Mouse (Mus musculus) stomach, embryonic 16.5 days (tissue): ENCODE results near the gene Fhad1. TPM values are rescaled to one million over a fixed set of nuclear protein-coding genes. Genes with fewer than 3 reads are reported as not detected.
A peak's percentile ranks its signal among the peaks of the same experiment; 100 is the strongest.

Source experiments
- ATAC-seq: fragments of 200-750 bp; cut with Nextera tagmentation; 2 replicates; pipeline ENCODE4 v1.8.0; 2017; ENCODE audit warnings: moderate number of reproducible peaks, moderate TSS enrichment; ENCODE audit not compliant: insufficient read depth, low FRiP score
- H3K27ac ChIP-seq: fragments of 300-500 bp; sonication (generic); 2 replicates; pipeline ENCODE4 v1.5.1; 2014; ENCODE audit warnings: low read length
- H3K27me3 ChIP-seq: fragments of 300-500 bp; sonication (generic); 2 replicates; pipeline ENCODE4 v1.6.1; 2014; ENCODE audit warnings: low read length, control low read depth, mixed read lengths; ENCODE audit not compliant: control insufficient read depth, insufficient read depth
- H3K36me3 ChIP-seq: fragments of 300-500 bp; sonication (generic); 2 replicates; pipeline ENCODE4 v1.6.1; 2014; ENCODE audit warnings: low read length; ENCODE audit not compliant: control insufficient read depth, insufficient read depth
- H3K4me1 ChIP-seq: fragments of 300-500 bp; sonication (generic); 2 replicates; pipeline ENCODE4 v1.6.1; 2014; ENCODE audit warnings: low read length, control low read depth, mixed read lengths; ENCODE audit not compliant: control insufficient read depth, insufficient read depth
- H3K4me2 ChIP-seq: fragments of 300-500 bp; sonication (generic); 2 replicates; pipeline ENCODE4 v1.6.1; 2014; ENCODE audit warnings: low read depth, low read length, mixed read lengths
- H3K4me3 ChIP-seq: fragments of 300-500 bp; sonication (generic); replicated peaks from 2 replicates; pipeline ENCODE4 v1.5.1; 2014; ENCODE audit warnings: mild to moderate bottlenecking, low read length
- H3K9ac ChIP-seq: fragments of 300-500 bp; sonication (generic); 2 replicates; pipeline ENCODE4 v1.6.1; 2014; ENCODE audit warnings: low read length
- H3K9me3 ChIP-seq: fragments of 300-500 bp; sonication (generic); replicated peaks from 2 replicates; pipeline ENCODE4 v1.6.1; 2016; ENCODE audit warnings: low read length, control low read depth; ENCODE audit not compliant: control insufficient read depth
- WGBS: fragments of 180-500 bp; shearing (Covaris S2); extraction: QIAGEN DNeasy Blood & Tissue Kit; methylation state at CpG from one replicate; pipeline ENCODE4 v1.1.7; 2014; 5-methylcytosine and 5-hydroxymethylcytosine counted together
- polyA plus RNA-seq: library from polyadenylated mRNA; unstranded; fragments of >200 nt; fragmentation: Nextera tagmentation; extraction: Ambion mirVana; gene quantifications from 2 replicates; pipeline ENCODE4 v1.2.1, GENCODE M21; 2015

Fhad1 gene
- 5.3 and 5.8 TPM in 2 replicates for polyA plus RNA-seq

DNA sequence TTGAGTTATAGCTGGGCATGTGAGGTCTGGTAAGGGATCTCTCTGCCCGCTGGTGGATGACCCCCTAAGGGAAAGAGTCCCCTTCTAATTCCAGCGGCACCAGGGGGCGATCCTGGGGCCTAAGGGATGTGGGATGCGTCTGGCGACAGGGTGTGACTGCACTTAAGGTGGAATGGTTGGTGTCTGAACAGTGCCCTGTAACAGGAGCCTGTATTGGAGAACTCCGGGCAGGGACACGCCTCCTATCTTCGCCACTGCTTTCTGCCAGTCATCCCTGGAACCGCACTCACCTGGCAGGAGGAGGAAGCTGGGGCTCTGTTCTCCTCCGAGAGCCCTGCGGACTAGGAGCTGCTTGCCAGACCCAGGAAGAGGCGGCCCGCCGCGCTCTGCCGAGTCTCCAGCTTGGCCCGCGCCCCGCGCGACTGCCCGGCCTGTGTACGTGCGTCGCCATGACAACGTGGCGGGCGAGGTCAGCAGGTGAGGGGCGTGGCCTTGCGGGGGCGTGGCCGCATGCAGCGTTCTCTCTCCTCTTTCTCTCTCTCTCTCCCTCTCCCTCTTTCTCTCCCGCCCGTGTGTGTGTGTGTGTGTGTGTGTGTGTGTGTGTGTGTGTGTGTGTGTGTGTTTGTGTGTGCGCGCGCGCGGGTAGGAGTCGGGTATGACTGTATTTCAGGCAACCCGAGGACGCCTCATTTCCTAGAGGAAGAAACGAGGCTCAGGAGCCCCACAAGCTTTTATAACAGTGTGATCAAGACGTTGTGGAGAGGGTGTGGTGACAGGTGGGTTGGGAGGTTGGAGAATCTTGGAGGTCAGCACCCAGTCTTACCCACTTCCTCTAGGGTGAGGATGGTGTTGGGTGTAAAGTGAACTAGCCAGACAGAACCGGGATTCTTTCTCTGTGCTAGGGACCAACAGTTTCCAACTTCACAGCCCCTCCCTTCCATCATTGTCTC is at the start of gene Fhad1:
Gene Fhad1 (minus strand): TSS at position 424 of the 950 bp plus-strand sequence.
- Histone ChIP-seq H3K9ac (peak within 1 kb of the TSS; percentile 54), H3K27me3 (no peaks in the 10 kb centered on the region), H3K4me3 (peak within 1 kb of the TSS; percentile 44), H3K9me3 (no peaks in the 10 kb centered on the region), H3K27ac (peak within 1 kb of the TSS; percentile 72), H3K4me2 (peak within 1 kb of the TSS; percentile 70), H3K4me1 (peaks cover 14% of the 10 kb centered on the region), H3K36me3 (no peaks in the 10 kb centered on the region)
- ATAC-seq: peak; percentile 91
- WGBS: 1% methylated on average over 45 of the region's 46 CpGs

DNA sequence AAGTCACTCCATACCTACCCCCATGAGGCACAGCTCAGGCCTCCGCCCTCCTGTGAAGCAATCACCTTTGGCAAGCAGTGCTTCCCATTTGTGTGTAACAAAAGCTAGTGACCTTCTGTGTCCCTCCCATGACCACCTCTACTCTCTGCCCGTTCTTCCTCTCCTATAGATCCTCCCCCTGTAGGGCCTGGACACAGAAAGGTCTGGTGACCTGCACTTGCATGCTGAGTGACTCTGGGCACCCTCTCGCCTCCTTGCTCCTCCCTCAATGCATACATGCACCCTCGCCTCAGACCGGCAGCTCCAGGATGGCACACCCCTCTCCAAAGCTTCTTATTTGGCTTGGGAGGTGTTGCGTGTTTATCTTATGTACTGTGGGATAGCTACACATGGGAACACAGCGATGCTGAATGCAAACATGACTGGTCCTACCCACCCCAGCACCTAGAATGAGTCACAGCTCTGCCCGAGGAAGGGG is 48.2 kb upstream of the Fhad1 start:
- Histone ChIP-seq H3K27ac (peak overlapping the region; percentile 76), H3K4me1 (peaks cover 59% of the 10 kb centered on the region), H3K27me3 (no peaks in the 10 kb centered on the region), H3K4me3 (no peak overlapping the region), H3K9ac (no peak overlapping the region), H3K4me2 (no peak overlapping the region), H3K36me3 (no peaks in the 10 kb centered on the region), H3K9me3 (no peaks in the 10 kb centered on the region)
- peak; percentile 65 for ATAC-seq
- 71% methylated on average over 8 of the region's 8 CpGs for WGBS

DNA sequence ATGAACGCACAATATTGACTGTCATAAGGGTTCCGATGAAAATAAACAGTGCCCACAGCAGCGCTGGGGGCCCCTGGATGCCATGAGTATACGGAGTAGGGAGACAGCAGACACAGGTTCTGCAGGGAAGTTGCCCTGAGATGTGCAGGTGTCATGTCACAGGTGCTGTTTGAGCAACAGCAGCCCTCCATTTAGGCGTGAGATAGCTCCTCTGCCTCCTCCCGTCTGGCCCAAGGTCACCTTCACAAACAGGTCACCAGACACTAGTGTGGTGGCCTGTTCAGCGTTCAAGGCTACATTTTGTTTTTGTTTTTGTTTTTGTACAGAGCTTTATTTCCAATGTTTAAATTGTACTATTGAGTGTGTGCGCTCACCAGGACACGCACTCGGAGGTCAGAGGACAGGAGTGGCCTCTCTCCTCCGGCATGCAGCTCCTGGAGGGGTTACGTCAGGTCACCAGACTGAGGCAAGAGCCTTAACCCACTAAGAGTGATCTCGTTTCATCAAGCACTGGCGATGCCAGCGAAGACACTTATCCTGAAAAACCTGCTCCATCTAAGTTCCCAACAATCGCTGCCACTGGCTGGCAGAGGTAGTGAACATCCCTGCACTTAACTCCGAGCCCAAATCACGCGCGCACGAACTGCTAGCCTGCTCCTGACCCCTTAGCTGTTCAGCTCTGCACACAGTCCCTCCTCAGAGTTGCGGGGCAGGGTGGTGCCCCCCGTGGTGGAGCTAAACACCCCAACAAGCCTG is 46.8 kb upstream of the Fhad1 start:
- H3K4me3 ChIP-seq: no peak overlapping the region

DNA sequence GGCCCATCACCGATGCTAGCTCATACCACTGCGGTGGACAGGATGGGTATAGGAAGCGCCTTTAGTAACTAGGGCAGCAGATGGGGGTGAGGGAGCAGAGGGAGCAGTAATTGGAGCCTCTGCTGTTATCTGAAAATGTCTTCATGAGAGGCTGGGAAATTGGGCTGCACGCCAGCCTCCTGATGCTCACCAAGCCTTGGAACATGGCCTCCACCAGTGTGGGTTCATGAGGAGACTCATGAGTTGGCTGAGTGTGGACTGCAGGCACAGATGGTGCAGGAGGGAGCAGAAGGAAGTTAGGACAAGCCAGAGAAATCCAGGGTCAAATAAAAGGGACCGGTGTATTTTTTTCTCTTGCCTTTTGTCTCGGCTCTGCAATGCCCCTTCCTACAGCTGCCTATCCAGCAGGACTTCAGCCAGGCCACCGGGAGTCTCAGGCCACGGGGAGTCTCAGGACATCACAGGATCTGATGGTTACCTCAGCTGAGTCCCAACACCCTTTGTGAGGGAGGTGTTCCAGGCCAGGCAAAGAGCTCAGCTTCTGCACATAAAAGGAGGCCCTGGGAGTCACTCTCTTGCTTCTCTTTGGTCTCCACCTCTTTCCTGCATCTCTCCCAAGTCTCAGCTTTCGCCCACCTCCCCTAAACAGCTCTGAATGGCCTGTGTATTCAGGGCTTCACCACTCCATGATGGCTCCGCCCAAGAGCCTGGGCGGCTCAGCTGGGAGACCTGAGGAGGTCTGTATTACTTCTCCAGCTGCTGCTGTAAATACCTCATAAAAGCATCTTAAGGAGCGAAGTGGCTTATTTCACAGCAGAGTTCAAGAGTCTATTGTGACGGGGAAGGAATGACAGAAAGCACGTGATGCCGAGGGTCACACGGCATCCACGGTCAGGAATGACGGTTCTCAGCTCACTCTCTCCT is 45.8 kb upstream of the Fhad1 start:
- H3K4me3 ChIP-seq: no peak overlapping the region
- H3K4me2 ChIP-seq: no peak overlapping the region
- H3K27ac ChIP-seq: peak overlapping the region; percentile 3; the same call in 1 of the 2 replicates
- H3K9ac ChIP-seq: no peak overlapping the region
- no peak for ATAC-seq
- no peaks in the 10 kb centered on the region for H3K36me3 ChIP-seq
- H3K27me3 ChIP-seq: no peaks in the 10 kb centered on the region
- 54% methylated on average over 18 of the region's 18 CpGs for WGBS
- no peaks in the 10 kb centered on the region for H3K9me3 ChIP-seq
- H3K4me1 ChIP-seq: peaks cover 45% of the 10 kb centered on the region

More for the DNA sequence above, 46.8 kb upstream of the Fhad1 start:
- Histone ChIP-seq H3K27ac (peak overlapping the region; percentile 76), H3K27me3 (no peaks in the 10 kb centered on the region), H3K4me2 (no peak overlapping the region), H3K36me3 (no peaks in the 10 kb centered on the region), H3K9me3 (no peaks in the 10 kb centered on the region), H3K4me1 (peaks cover 53% of the 10 kb centered on the region), H3K9ac (no peak overlapping the region)
- no peak for ATAC-seq
- 73% methylated on average over 23 of the region's 23 CpGs for WGBS

DNA sequence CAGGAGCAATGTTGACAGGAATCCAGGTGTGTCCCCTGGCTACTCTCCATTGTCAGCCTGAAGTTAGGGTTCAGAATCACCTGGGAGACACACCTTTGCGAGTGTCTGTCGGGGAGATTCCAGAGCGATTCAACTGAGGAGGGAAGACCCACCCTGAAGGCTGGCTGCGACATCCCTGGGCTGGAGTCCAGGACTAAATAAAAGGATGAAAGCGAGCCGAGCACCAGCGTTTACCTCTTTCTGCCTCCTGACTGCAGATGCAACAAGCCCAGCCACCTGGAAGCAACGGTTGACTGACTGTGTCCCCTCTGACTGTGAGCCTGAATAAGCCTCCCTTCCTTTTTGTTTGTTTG is 44.9 kb upstream of the Fhad1 start:
- H3K4me1 ChIP-seq: peaks cover 39% of the 10 kb centered on the region
- H3K4me2 ChIP-seq: no peak overlapping the region
- H3K27ac ChIP-seq: no peak overlapping the region
- no peaks in the 10 kb centered on the region for H3K9me3 ChIP-seq
- H3K4me3 ChIP-seq: no peak overlapping the region
- WGBS: 71% methylated on average over 8 of the region's 8 CpGs
- H3K9ac ChIP-seq: no peak overlapping the region
- H3K27me3 ChIP-seq: no peaks in the 10 kb centered on the region
- no peak for ATAC-seq
- no peaks in the 10 kb centered on the region for H3K36me3 ChIP-seq

DNA sequence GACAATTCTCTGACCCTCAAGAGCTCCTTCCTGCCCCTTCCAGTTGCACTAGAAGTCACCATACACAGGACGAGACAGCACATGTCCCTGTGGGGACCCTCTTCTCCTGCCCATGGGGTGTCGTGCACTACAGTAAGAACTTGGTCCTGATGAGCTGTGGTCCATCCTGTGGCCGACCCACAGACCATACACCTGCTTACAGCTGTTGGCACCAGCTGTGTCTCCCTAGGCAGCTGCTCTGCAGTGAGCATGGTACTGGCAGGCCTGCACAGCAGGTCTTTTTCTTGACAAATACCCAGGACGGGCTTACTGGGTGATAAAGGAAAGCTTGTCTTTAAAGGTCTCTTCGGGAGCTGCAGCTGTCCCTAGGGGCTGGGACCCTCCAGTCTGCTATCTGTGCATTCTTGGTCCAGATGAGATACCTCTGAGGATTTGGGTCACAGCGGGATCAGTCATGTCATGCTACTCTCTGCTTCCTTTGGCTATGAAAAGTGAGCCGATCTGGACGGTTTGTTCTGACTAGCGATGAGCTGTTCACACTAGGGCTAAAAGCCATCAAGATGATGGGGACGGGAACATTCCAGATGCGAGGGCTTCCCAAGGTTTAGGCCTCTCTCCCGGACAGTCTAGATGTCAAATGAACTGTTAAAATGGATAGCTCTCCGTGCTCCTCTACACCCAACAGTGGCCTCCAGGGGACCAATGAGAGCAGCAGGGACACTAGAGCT is 44.4 kb upstream of the Fhad1 start:
- Histone ChIP-seq H3K27ac (no peak overlapping the region), H3K9me3 (no peaks in the 10 kb centered on the region), H3K4me2 (no peak overlapping the region), H3K27me3 (no peaks in the 10 kb centered on the region), H3K4me3 (no peak overlapping the region), H3K4me1 (peaks cover 38% of the 10 kb centered on the region), H3K9ac (no peak overlapping the region; the same call in 1 of the 2 replicates), H3K36me3 (no peaks in the 10 kb centered on the region)
- WGBS: 74% methylated on average over 13 of the region's 13 CpGs
- no peak for ATAC-seq

DNA sequence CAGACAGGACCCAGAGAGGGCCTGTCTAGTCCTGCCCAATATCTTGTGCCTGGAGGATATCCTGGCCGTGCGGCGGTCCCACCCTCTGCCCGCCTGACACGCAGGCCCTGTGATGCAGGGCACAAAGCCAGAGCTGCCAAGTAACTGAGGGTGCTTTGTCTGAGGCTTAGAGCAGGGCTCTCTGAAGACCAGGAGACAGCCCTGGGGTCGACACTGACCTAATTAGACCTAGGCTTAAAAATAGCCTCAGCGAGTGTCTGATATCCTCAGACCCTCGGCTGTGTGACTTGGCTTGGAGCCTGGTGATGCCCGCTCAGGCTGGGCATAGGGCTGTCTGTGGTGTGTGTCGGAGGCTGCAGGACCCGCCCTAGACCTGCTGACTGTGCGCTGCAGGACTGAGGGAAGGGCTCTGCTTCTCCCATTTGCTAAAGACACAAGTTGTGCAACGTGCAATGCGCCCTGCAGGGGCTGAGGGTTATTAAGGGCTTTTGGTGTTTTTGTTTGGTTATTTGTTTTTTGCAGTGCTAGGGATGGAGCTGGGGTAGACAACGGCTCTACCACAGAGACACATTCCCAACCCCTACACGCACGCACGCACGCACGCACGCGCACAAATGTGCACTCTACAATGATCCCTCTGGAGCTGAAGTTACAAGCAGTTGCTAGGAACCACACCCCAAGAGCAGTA is 42.8 kb upstream of the Fhad1 start:
- Histone ChIP-seq H3K27ac (peak overlapping the region; percentile 86), H3K9ac (0 out of 2 replicates have a peak overlapping the region, but pooled peaks have one; percentile 42), H3K27me3 (no peaks in the 10 kb centered on the region), H3K4me1 (peaks cover 46% of the 10 kb centered on the region), H3K4me3 (no peak overlapping the region), H3K36me3 (no peaks in the 10 kb centered on the region), H3K4me2 (no peak overlapping the region), H3K9me3 (no peaks in the 10 kb centered on the region)
- WGBS: 78% methylated on average over 22 of the region's 22 CpGs
- ATAC-seq: peak; percentile 46; the same call in 1 of the 2 replicates
